38 mouse cellular contexts compared by ENCODE assay signal in the genomic region with DNA sequence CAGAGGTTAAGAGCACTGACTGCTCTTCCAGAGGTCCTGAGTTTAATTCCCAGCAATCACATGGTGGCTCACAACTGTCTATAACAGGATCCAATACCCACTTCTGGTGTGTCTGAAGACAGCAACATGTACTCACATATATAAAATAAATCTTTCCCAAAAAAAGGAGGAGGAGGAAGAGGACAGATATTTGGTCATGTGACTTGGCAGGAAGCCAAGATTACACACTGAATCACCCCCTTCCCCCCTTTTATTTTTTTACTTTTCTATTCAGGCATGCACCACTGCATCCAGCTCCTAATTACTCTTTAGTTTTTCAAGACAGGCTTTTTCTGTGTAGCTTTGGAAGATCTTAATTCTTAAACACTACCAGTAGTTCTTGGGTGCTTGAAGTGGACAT. TPM values are rescaled to one million over a fixed set of nuclear protein-coding genes. Genes with fewer than 3 reads are reported as not detected.
"Had no signal": no experiment of that assay in that cellular context is flagged by ENCODE, and none has a peak within 500 bp of the region (broad histone marks: within the 10 kb centered on the region; RNA-seq: fewer than 3 reads in every experiment).

No protein-coding gene starts in this region.

- H3K4me1 ChIP-seq: heart, embryonic 10.5 days; hindbrain, embryonic 13.5 days; hindbrain, embryonic 15.5 days; kidney, embryonic 15.5 days; limb, embryonic 13.5 days; limb, embryonic 15.5 days; liver, embryonic 12.5 days had no signal

- ATAC-seq: hindbrain, postnatal 0 days; intestine, embryonic 16.5 days; liver, embryonic 12.5 days had no signal

- H3K4me2 ChIP-seq: heart, embryonic 12.5 days; hindbrain, embryonic 13.5 days; hindbrain, embryonic 15.5 days; kidney, embryonic 15.5 days; limb, embryonic 13.5 days; limb, embryonic 15.5 days; liver, embryonic 12.5 days had no signal

- H3K9ac ChIP-seq: heart, embryonic 12.5 days; hindbrain, embryonic 13.5 days; hindbrain, embryonic 15.5 days; kidney, embryonic 15.5 days; limb, embryonic 13.5 days; limb, embryonic 15.5 days; liver, embryonic 12.5 days; liver, embryonic 14.5 days had no signal

- H3K4me3 ChIP-seq: heart, embryonic 10.5 days; heart, embryonic 12.5 days; hindbrain, embryonic 13.5 days; hindbrain, embryonic 15.5 days; kidney, embryonic 15.5 days; limb, embryonic 13.5 days; limb, embryonic 15.5 days; liver, embryonic 12.5 days had no signal

- H3K9me3 ChIP-seq: heart, embryonic 10.5 days; heart, embryonic 12.5 days; hindbrain, embryonic 13.5 days; hindbrain, embryonic 15.5 days; kidney, embryonic 15.5 days; limb, embryonic 13.5 days; limb, embryonic 15.5 days; liver, embryonic 12.5 days had no signal

- H3K27ac ChIP-seq: heart, embryonic 10.5 days; hindbrain, embryonic 13.5 days; hindbrain, embryonic 15.5 days; hindbrain, postnatal 0 days; kidney, embryonic 15.5 days; kidney, postnatal 0 days; limb, embryonic 13.5 days; limb, embryonic 15.5 days; liver, embryonic 12.5 days; liver, embryonic 14.5 days had no signal

- DNase-seq: gastrocnemius, postnatal 14 days; gastrocnemius, postnatal 36 days; heart, adult 18-20 months; heart, postnatal 10 days; heart, postnatal 36 days; kidney, adult 11 months; kidney, adult 2 months; kidney, adult 9 months; kidney, postnatal 14 days; kidney, postnatal 36 days; layer of hippocampus, adult 9-11 months; layer of hippocampus, postnatal 36 days; left cerebral cortex, postnatal 4 days had no signal

- H3K27me3 ChIP-seq: heart, embryonic 12.5 days; hindbrain, embryonic 13.5 days; hindbrain, embryonic 15.5 days; kidney, embryonic 15.5 days; limb, embryonic 13.5 days; limb, embryonic 15.5 days; liver, embryonic 12.5 days had no signal

RNA-seq across cellular contexts. Expression of gene 1700003F12Rik, which starts 25.4 kb away (rescaled TPM):
- total RNA-seq: gastrocnemius, adult 18-20 months; gastrocnemius, adult 8-10 months; gastrocnemius, postnatal 36 days; heart, adult 18-20 months; heart, adult 8-10 months; heart, postnatal 36 days; hematopoietic stem cell, adult 5-6 weeks; liver, adult 2 months had no signal
- polyA plus RNA-seq: large intestine, adult 2 months had no signal

RNA-seq across cellular contexts. Expression of gene Actl10, which starts 30.1 kb away (rescaled TPM):
- total RNA-seq: gastrocnemius, adult 18-20 months; gastrocnemius, postnatal 14 days; gastrocnemius, postnatal 36 days; heart, adult 18-20 months; heart, adult 8-10 months; heart, postnatal 36 days; hematopoietic stem cell, adult 5-6 weeks; layer of hippocampus, adult 18-20 months; layer of hippocampus, postnatal 14 days; layer of hippocampus, postnatal 36 days; left cerebral cortex, adult 18-20 months; left cerebral cortex, adult 8-10 months; left cerebral cortex, postnatal 10 days; left cerebral cortex, postnatal 25 days had no signal
- polyA plus RNA-seq: heart, embryonic 14.5 days; hindbrain, postnatal 0 days; intestine, embryonic 16.5 days; kidney, adult 2 months; kidney, postnatal 0 days; large intestine, adult 2 months; liver, adult 2 months; liver, embryonic 14.5 days had no signal
